Mouse (Mus musculus) neural tube, embryonic 15.5 days (tissue): ENCODE measurements around the gene Dnaic1. TPM values are rescaled to one million over a fixed set of nuclear protein-coding genes. Genes with fewer than 3 reads are reported as not detected.

Experiments
- ATAC-seq: fragments of 200-750 bp; cut with Nextera tagmentation; 2 replicates; pipeline ENCODE4 v1.8.0; 2017; ENCODE audit warnings: mild to moderate bottlenecking, moderate TSS enrichment, moderate library complexity; ENCODE audit not compliant: low FRiP score
- H3K27ac ChIP-seq: fragments of 300-500 bp; sonication (generic); replicated peaks from 2 replicates; pipeline ENCODE4 v1.5.1; 2015; ENCODE audit warnings: mild to moderate bottlenecking, inconsistent platforms
- H3K27me3 ChIP-seq: fragments of 300-500 bp; sonication (generic); replicated peaks from 2 replicates; pipeline ENCODE4 v1.6.1; 2015; ENCODE audit warnings: inconsistent platforms
- H3K36me3 ChIP-seq: fragments of 300-500 bp; sonication (generic); 2 replicates; pipeline ENCODE4 v1.6.1; 2015; ENCODE audit warnings: inconsistent platforms
- H3K4me1 ChIP-seq: fragments of 300-500 bp; sonication (generic); 2 replicates; pipeline ENCODE4 v1.6.1; 2015; ENCODE audit warnings: inconsistent platforms
- H3K4me2 ChIP-seq: fragments of 300-500 bp; sonication (generic); 2 replicates; pipeline ENCODE4 v1.6.1; 2015; ENCODE audit warnings: inconsistent platforms, mild to moderate bottlenecking, moderate library complexity
- H3K4me3 ChIP-seq: fragments of 300-500 bp; sonication (generic); replicated peaks from 2 replicates; pipeline ENCODE4 v1.5.1; 2015; ENCODE audit warnings: mild to moderate bottlenecking, inconsistent platforms
- H3K9ac ChIP-seq: fragments of 300-500 bp; sonication (generic); replicated peaks from 2 replicates; pipeline ENCODE4 v1.6.1; 2015; ENCODE audit warnings: mild to moderate bottlenecking, inconsistent platforms
- H3K9me3 ChIP-seq: fragments of 300-500 bp; sonication (generic); replicated peaks from 2 replicates; pipeline ENCODE4 v1.6.1; 2016; ENCODE audit warnings: inconsistent platforms
- WGBS: fragments of 180-500 bp; shearing (Covaris S2); methylation state at CpG from one replicate; pipeline ENCODE4 v1.1.7; 2015; ENCODE audit warnings: mixed read lengths; 5-methylcytosine and 5-hydroxymethylcytosine counted together
- polyA plus RNA-seq: library from polyadenylated mRNA; unstranded; fragments of >200 nt; fragmentation: Nextera tagmentation; extraction: Ambion mirVana; gene quantifications from 2 replicates; pipeline ENCODE4 v1.2.1, GENCODE M21; 2015

Gene Dnaic1
- polyA plus RNA-seq, 1 experiment from 2014 or later, result 2.1 TPM

GRCm38 (mm10) chr4:41545985-41546384 lies 23.6 kb upstream of the Dnaic1 start:
- ATAC-seq, result 0 out of 2 replicates have a peak, but pooled peaks have one; percentile 53
- 16% methylated on average over 8 of the region's 8 CpGs for WGBS
- Histone ChIP-seq H3K4me1 (peaks cover 30% of the 10 kb centered on the region), H3K4me2 (no peak overlapping the region), H3K4me3 (no peak overlapping the region), H3K27ac (no peak overlapping the region), H3K27me3 (no peaks in the 10 kb centered on the region), H3K9ac (no peak overlapping the region), H3K9me3 (no peaks in the 10 kb centered on the region), H3K36me3 (no peaks in the 10 kb centered on the region)

GRCm38 (mm10) chr4:41547086-41547485 lies 22.5 kb upstream of the Dnaic1 start:
- WGBS, result 67% methylated on average over 1 of the region's 1 CpGs
- Histone ChIP-seq H3K9me3 (no peaks in the 10 kb centered on the region), H3K4me1 (peaks cover 29% of the 10 kb centered on the region), H3K9ac (no peak overlapping the region), H3K36me3 (no peaks in the 10 kb centered on the region), H3K27me3 (no peaks in the 10 kb centered on the region), H3K27ac (no peak overlapping the region), H3K4me2 (no peak overlapping the region), H3K4me3 (no peak overlapping the region)
- ATAC-seq, result no peak

- H3K36me3 ChIP-seq, result no peaks in the 10 kb centered on the region
- H3K27ac ChIP-seq, result no peak overlapping the region
- 48% methylated on average over 6 of the region's 6 CpGs for WGBS
- peaks cover 27% of the 10 kb centered on the region for H3K4me1 ChIP-seq
- peak; percentile 35; the same call in 1 of the 2 replicates for ATAC-seq
- H3K27me3 ChIP-seq, result no peaks in the 10 kb centered on the region
- no peak overlapping the region for H3K4me2 ChIP-seq
- no peaks in the 10 kb centered on the region for H3K9me3 ChIP-seq
- no peak overlapping the region for H3K9ac ChIP-seq
- no peak overlapping the region for H3K4me3 ChIP-seq
Observed at GRCm38 (mm10) chr4:41552529-41552928, 17.0 kb upstream of the Dnaic1 start.

- ATAC-seq, result no peak
- Histone ChIP-seq H3K4me1 (peaks cover 27% of the 10 kb centered on the region), H3K4me3 (no peak overlapping the region), H3K9ac (no peak overlapping the region), H3K27me3 (no peaks in the 10 kb centered on the region), H3K36me3 (no peaks in the 10 kb centered on the region), H3K27ac (no peak overlapping the region), H3K4me2 (no peak overlapping the region), H3K9me3 (no peaks in the 10 kb centered on the region)
- 68% methylated on average over 11 of the region's 11 CpGs for WGBS
Observed at GRCm38 (mm10) chr4:41553116-41553515, 16.5 kb upstream of the Dnaic1 start.

GRCm38 (mm10) chr4:41554994-41555663 lies 14.4 kb upstream of the Dnaic1 start:
- H3K4me1 ChIP-seq, result peaks cover 27% of the 10 kb centered on the region
- H3K4me2 ChIP-seq, result no peak overlapping the region
- no peak overlapping the region for H3K4me3 ChIP-seq
- no peaks in the 10 kb centered on the region for H3K36me3 ChIP-seq
- ATAC-seq, result no peak
- 71% methylated on average over 14 of the region's 14 CpGs for WGBS
- H3K9me3 ChIP-seq, result no peaks in the 10 kb centered on the region
- no peak overlapping the region for H3K27ac ChIP-seq
- no peak overlapping the region for H3K9ac ChIP-seq
- H3K27me3 ChIP-seq, result no peaks in the 10 kb centered on the region

GRCm38 (mm10) chr4:41556311-41556953 lies 13.1 kb upstream of the Dnaic1 start:
- 46% methylated on average over 5 of the region's 5 CpGs for WGBS
- Histone ChIP-seq H3K9me3 (no peaks in the 10 kb centered on the region), H3K4me3 (no peak overlapping the region), H3K36me3 (no peaks in the 10 kb centered on the region), H3K27me3 (no peaks in the 10 kb centered on the region), H3K4me2 (no peak overlapping the region), H3K9ac (no peak overlapping the region), H3K27ac (no peak overlapping the region), H3K4me1 (peaks cover 29% of the 10 kb centered on the region)
- no peak for ATAC-seq

GRCm38 (mm10) chr4:41557092-41557491 lies 12.5 kb upstream of the Dnaic1 start:
- Histone ChIP-seq H3K9ac (no peak overlapping the region), H3K4me2 (no peak overlapping the region), H3K36me3 (no peaks in the 10 kb centered on the region), H3K9me3 (no peaks in the 10 kb centered on the region), H3K4me1 (peaks cover 31% of the 10 kb centered on the region), H3K27ac (no peak overlapping the region; the same call in 1 of the 2 replicates), H3K4me3 (no peak overlapping the region), H3K27me3 (no peaks in the 10 kb centered on the region)
- 78% methylated on average over 3 of the region's 3 CpGs for WGBS
- no peak for ATAC-seq

- peaks cover 35% of the 10 kb centered on the region for H3K4me1 ChIP-seq
- no peak overlapping the region for H3K27ac ChIP-seq
- H3K27me3 ChIP-seq, result no peaks in the 10 kb centered on the region
- no peak overlapping the region for H3K4me2 ChIP-seq
- WGBS, result 89% methylated on average over 5 of the region's 5 CpGs
- no peak overlapping the region for H3K9ac ChIP-seq
- H3K4me3 ChIP-seq, result no peak overlapping the region
- no peak for ATAC-seq
- H3K36me3 ChIP-seq, result no peaks in the 10 kb centered on the region; the same call in 1 of the 2 replicates
- no peaks in the 10 kb centered on the region for H3K9me3 ChIP-seq
Observed at GRCm38 (mm10) chr4:41563297-41563696, 6.3 kb upstream of the Dnaic1 start.

- H3K36me3 ChIP-seq, result no peaks in the 10 kb centered on the region; the same call in 1 of the 2 replicates
- H3K9ac ChIP-seq, result peak overlapping the region; percentile 10; the same call in 1 of the 2 replicates
- no peaks in the 10 kb centered on the region for H3K9me3 ChIP-seq
- H3K27ac ChIP-seq, result no peak overlapping the region
- no peaks in the 10 kb centered on the region for H3K27me3 ChIP-seq
- peak overlapping the region; percentile 82; the same call in 1 of the 2 replicates for H3K4me2 ChIP-seq
- H3K4me3 ChIP-seq, result no peak overlapping the region
- 16% methylated on average over 3 of the region's 3 CpGs for WGBS
- H3K4me1 ChIP-seq, result peaks cover 42% of the 10 kb centered on the region
- no peak for ATAC-seq
Observed at GRCm38 (mm10) chr4:41566123-41566522, 3.5 kb upstream of the Dnaic1 start.

- peak overlapping the region; percentile 91 for H3K9ac ChIP-seq
- no peaks in the 10 kb centered on the region for H3K9me3 ChIP-seq
- no peaks in the 10 kb centered on the region for H3K27me3 ChIP-seq
- 4% methylated on average over 19 of the region's 19 CpGs for WGBS
- peak; percentile 23; the same call in 1 of the 2 replicates for ATAC-seq
- peak overlapping the region; percentile 82 for H3K4me2 ChIP-seq
- no peaks in the 10 kb centered on the region; the same call in 1 of the 2 replicates for H3K36me3 ChIP-seq
- H3K4me3 ChIP-seq, result peak overlapping the region; percentile 77
- H3K4me1 ChIP-seq, result peaks cover 38% of the 10 kb centered on the region
- H3K27ac ChIP-seq, result peak overlapping the region; percentile 91
Observed at GRCm38 (mm10) chr4:41568239-41568638, 1.3 kb upstream of the Dnaic1 start.

- H3K27ac ChIP-seq, result peak overlapping the region; percentile 91
- peaks cover 41% of the 10 kb centered on the region for H3K4me1 ChIP-seq
- H3K9me3 ChIP-seq, result no peaks in the 10 kb centered on the region
- peak overlapping the region; percentile 77 for H3K4me3 ChIP-seq
- WGBS, result under 1% methylated on average over 58 of the region's 58 CpGs
- ATAC-seq, result peak; percentile 62
- H3K4me2 ChIP-seq, result peak overlapping the region; percentile 82
- H3K27me3 ChIP-seq, result no peaks in the 10 kb centered on the region
- H3K9ac ChIP-seq, result peak overlapping the region; percentile 91
- H3K36me3 ChIP-seq, result no peaks in the 10 kb centered on the region
Observed at GRCm38 (mm10) chr4:41568682-41569410, 729 bp upstream of the Dnaic1 start.
